Mouse (Mus musculus): Measurements from ENCODE around the gene Rad54l2. TPM values are rescaled to one million over a fixed set of nuclear protein-coding genes. Genes with fewer than 3 reads are reported as not detected.

Gene Rad54l2
- total and polyA plus RNA-seq, 2 experiments from 2014 or later, result 4.6 to 25.5 TPM

GRCm38 (mm10) chr9:106739962-106740361 lies 49.0 kb downstream of the Rad54l2 start:
- ATAC-seq (ENCODE audit: low FRiP score) (no peak), DNase-seq (ENCODE audit: low spot score) (no peak)
- no peaks in the 10 kb centered on the region for H3K9me3 ChIP-seq (ENCODE audit: low read length)
- no peak overlapping the region for H3K9ac ChIP-seq (replicated peaks; ENCODE audit: low read length, poor library complexity, severe bottlenecking)
- H3K4me1 ChIP-seq (ENCODE audit: insufficient read depth, low read length), result no peaks in the 10 kb centered on the region
- WGBS, result 93% methylated on average over 1 of the region's 1 CpGs
- no peak for TF ChIP-seq CTCF (IDR thresholded peaks at IDR 0.05)
- H3K36me3 ChIP-seq (ENCODE audit: insufficient read depth, low read length), result no peaks in the 10 kb centered on the region
- H3K27ac ChIP-seq (ENCODE audit: low read depth, low read length), result no peak overlapping the region
- H3K27me3 ChIP-seq (ENCODE audit: insufficient read depth, low read length), result no peaks in the 10 kb centered on the region
- no peak overlapping the region for H3K4me2 ChIP-seq (ENCODE audit: low read depth, low read length, poor library complexity, severe bottlenecking)
- no peak overlapping the region for H3K4me3 ChIP-seq (ENCODE audit: low read depth, low read length)

- no peak for ATAC-seq (ENCODE audit: low FRiP score)
- no peak for TF ChIP-seq CTCF (IDR thresholded peaks at IDR 0.05)
- 95% methylated on average over 1 of the region's 1 CpGs for WGBS
These were observed 49.9 kb downstream of the Rad54l2 start for GRCm38 (mm10) chr9:106739056-106739455.

GRCm38 (mm10) chr9:106738199-106738985 lies 50.6 kb downstream of the Rad54l2 start:
- no peak for TF ChIP-seq CTCF (IDR thresholded peaks at IDR 0.05)
- DNase-seq (ENCODE audit: low spot score) (no peak), ATAC-seq (ENCODE audit: low FRiP score) (no peak)
- H3K4me3 ChIP-seq (ENCODE audit: low read depth, low read length), result no peak overlapping the region
- no peaks in the 10 kb centered on the region for H3K4me1 ChIP-seq (ENCODE audit: insufficient read depth, low read length)
- H3K27ac ChIP-seq (ENCODE audit: low read depth, low read length), result no peak overlapping the region
- H3K9me3 ChIP-seq (ENCODE audit: low read length), result no peaks in the 10 kb centered on the region
- H3K9ac ChIP-seq (replicated peaks; ENCODE audit: low read length, poor library complexity, severe bottlenecking), result no peak overlapping the region
- H3K4me2 ChIP-seq (ENCODE audit: low read depth, low read length, poor library complexity, severe bottlenecking), result no peak overlapping the region
- no peaks in the 10 kb centered on the region for H3K36me3 ChIP-seq (ENCODE audit: insufficient read depth, low read length)
- WGBS, result 91% methylated on average over 2 of the region's 2 CpGs
- H3K27me3 ChIP-seq (ENCODE audit: insufficient read depth, low read length), result no peaks in the 10 kb centered on the region

More at GRCm38 (mm10) chr9:106739056-106739455, 49.9 kb downstream of the Rad54l2 start:
- no peak overlapping the region for H3K4me2 ChIP-seq (ENCODE audit: low read depth, low read length, poor library complexity, severe bottlenecking)
- DNase-seq (ENCODE audit: low spot score), result no peak
- no peaks in the 10 kb centered on the region for H3K9me3 ChIP-seq (ENCODE audit: low read length)
- H3K4me1 ChIP-seq (ENCODE audit: insufficient read depth, low read length), result no peaks in the 10 kb centered on the region
- no peak overlapping the region for H3K27ac ChIP-seq (ENCODE audit: low read depth, low read length)
- H3K36me3 ChIP-seq (ENCODE audit: insufficient read depth, low read length), result no peaks in the 10 kb centered on the region
- H3K4me3 ChIP-seq (ENCODE audit: low read depth, low read length), result no peak overlapping the region
- H3K27me3 ChIP-seq (ENCODE audit: insufficient read depth, low read length), result no peaks in the 10 kb centered on the region
- H3K9ac ChIP-seq (replicated peaks; ENCODE audit: low read length, poor library complexity, severe bottlenecking), result no peak overlapping the region

- 80% methylated on average over 2 of the region's 2 CpGs for WGBS
- Histone ChIP-seq H3K4me3 (ENCODE audit: low read depth, low read length) (no peak overlapping the region), H3K9me3 (ENCODE audit: low read length) (no peaks in the 10 kb centered on the region), H3K4me1 (ENCODE audit: insufficient read depth, low read length) (no peaks in the 10 kb centered on the region), H3K27me3 (ENCODE audit: insufficient read depth, low read length) (no peaks in the 10 kb centered on the region), H3K4me2 (ENCODE audit: low read depth, low read length, poor library complexity, severe bottlenecking) (no peak overlapping the region), H3K27ac (ENCODE audit: low read depth, low read length) (no peak overlapping the region), H3K9ac (replicated peaks; ENCODE audit: low read length, poor library complexity, severe bottlenecking) (no peak overlapping the region), H3K36me3 (ENCODE audit: insufficient read depth, low read length) (no peaks in the 10 kb centered on the region)
- no peak for DNase-seq (ENCODE audit: low spot score)
- no peak for TF ChIP-seq CTCF (IDR thresholded peaks at IDR 0.05)
- ATAC-seq (ENCODE audit: low FRiP score), result no peak
These were observed 55.3 kb downstream of the Rad54l2 start for GRCm38 (mm10) chr9:106733690-106734089.

- no peak for DNase-seq (ENCODE audit: low spot score)
- H3K4me1 ChIP-seq (ENCODE audit: insufficient read depth, low read length), result no peaks in the 10 kb centered on the region
- H3K9ac ChIP-seq (replicated peaks; ENCODE audit: low read length, poor library complexity, severe bottlenecking), result no peak overlapping the region
- no peak overlapping the region for H3K27ac ChIP-seq (ENCODE audit: low read depth, low read length)
- WGBS, result 98% methylated on average over 2 of the region's 2 CpGs
- no peaks in the 10 kb centered on the region for H3K9me3 ChIP-seq (ENCODE audit: low read length)
- H3K4me3 ChIP-seq (ENCODE audit: low read depth, low read length), result no peak overlapping the region
- no peaks in the 10 kb centered on the region for H3K36me3 ChIP-seq (ENCODE audit: insufficient read depth, low read length)
- H3K4me2 ChIP-seq (ENCODE audit: low read depth, low read length, poor library complexity, severe bottlenecking), result no peak overlapping the region
- ATAC-seq (ENCODE audit: low FRiP score), result no peak
- no peak for TF ChIP-seq CTCF (IDR thresholded peaks at IDR 0.05)
- no peaks in the 10 kb centered on the region for H3K27me3 ChIP-seq (ENCODE audit: insufficient read depth, low read length)
These were observed 59.6 kb downstream of the Rad54l2 start for GRCm38 (mm10) chr9:106729416-106729815.

GRCm38 (mm10) chr9:106726891-106727290 lies 62.1 kb downstream of the Rad54l2 start:
- H3K27ac ChIP-seq (ENCODE audit: low read depth, low read length), result no peak overlapping the region
- H3K4me1 ChIP-seq (ENCODE audit: insufficient read depth, low read length), result no peaks in the 10 kb centered on the region
- 88% methylated on average over 1 of the region's 1 CpGs for WGBS
- H3K9ac ChIP-seq (replicated peaks; ENCODE audit: low read length, poor library complexity, severe bottlenecking), result no peak overlapping the region
- H3K4me2 ChIP-seq (ENCODE audit: low read depth, low read length, poor library complexity, severe bottlenecking), result no peak overlapping the region
- H3K4me3 ChIP-seq (ENCODE audit: low read depth, low read length), result no peak overlapping the region
- ATAC-seq (ENCODE audit: low FRiP score) (no peak), DNase-seq (ENCODE audit: low spot score) (no peak)
- 0 out of 2 replicates have a peak, but pooled peaks cover 5% of the 10 kb centered on the region for H3K36me3 ChIP-seq (ENCODE audit: insufficient read depth, low read length)
- H3K27me3 ChIP-seq (ENCODE audit: insufficient read depth, low read length), result no peaks in the 10 kb centered on the region
- H3K9me3 ChIP-seq (ENCODE audit: low read length), result no peaks in the 10 kb centered on the region
- TF ChIP-seq CTCF (IDR thresholded peaks at IDR 0.05), result no peak
